Mouse (Mus musculus) ovary, adult 18-20 months (tissue): ENCODE results near the gene Tmem38b.

Experiments
- DNase-seq: peaks from one replicate; pipeline ENCODE4 v3.0.0; 2022; ENCODE audit warnings: low spot score, mixed read lengths

Tmem38b gene

DNA sequence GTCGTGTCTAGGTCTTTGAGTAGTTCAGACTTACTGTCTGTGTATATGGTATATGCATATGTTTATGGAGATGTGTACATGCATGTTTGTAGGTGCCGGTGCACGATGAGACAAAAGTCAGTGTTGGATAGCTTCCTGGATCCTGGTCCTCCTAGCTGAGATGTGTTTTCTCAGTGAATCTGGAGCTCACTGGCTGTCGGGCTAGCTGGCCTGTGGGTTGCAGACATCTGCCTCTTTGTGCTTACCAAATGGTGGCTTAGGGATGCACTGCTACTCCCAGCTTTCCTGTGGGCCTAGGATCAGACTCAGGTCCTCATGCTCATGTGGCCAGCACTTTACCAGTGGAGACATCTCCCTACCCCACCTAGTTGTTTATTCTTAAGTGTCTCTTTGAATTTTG, 4.2 kb downstream of the Tmem38b start:
- no peak for DNase-seq

DNA sequence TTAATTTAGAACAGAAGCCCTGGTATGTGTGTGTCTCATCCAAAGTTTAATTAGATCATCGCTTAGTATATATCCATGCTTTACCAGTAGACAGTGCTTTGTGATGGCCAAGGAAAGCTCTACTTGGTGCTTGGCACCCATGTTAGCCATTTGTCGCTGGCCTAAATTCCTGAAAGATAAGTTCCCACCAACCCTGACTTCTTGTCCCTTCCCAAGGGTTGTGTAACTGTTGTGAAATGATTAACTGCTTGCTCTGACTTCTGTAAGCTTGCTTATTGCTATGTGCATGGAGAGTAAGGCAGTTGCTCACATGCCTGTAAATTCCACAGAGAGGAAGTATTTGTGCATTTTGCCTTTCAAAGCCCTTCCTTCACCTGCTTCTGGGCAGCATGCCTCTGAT, 4.7 kb downstream of the Tmem38b start:
- no peak for DNase-seq

- no peak for DNase-seq
Measured at GRCm38 (mm10) chr4:53832321-53832720, 6.5 kb downstream of the Tmem38b start.

GRCm38 (mm10) chr4:53836978-53837377, 11.1 kb downstream of the Tmem38b start:
- no peak for DNase-seq

GRCm38 (mm10) chr4:53840158-53840870, 14.5 kb downstream of the Tmem38b start:
- DNase-seq, result no peak

GRCm38 (mm10) chr4:53843553-53843952, 17.7 kb downstream of the Tmem38b start:
- no peak for DNase-seq

DNA sequence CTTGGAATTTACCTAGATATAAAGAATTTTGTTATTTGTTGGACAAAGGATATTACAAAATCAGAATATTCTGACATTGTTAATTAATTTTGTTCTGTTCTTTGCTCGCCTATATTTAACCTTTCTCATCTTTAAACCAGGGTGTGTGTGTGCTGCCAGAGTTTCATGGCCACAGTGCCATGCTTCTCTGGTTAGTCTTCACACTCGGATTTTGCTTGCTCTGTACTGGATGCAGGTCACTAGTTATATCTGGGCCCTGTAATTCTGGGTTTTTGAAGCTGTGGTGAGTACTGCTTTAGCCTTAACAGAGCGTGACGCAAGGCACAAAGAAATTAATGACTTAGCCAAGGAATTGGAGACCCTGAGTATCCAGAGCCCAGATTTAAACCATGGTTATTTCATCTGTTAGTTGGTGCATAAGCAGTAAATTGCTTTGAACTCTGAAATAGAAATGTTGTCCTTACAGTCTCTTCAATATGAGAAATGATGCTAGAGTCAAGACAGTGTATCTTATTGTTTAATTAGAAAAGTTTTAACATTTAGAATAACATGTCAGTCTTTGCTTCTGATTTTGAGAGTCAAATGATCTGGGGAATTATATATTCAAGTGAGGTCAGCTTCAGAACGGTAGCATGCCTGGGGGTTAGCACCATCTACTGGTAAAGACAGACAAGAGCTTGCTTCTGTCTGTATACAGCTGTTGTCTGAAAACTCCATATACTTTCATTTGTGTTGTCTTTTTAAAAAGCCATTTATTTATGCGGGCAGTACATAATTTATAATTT, 19.2 kb downstream of the Tmem38b start:
- DNase-seq, result no peak

DNA sequence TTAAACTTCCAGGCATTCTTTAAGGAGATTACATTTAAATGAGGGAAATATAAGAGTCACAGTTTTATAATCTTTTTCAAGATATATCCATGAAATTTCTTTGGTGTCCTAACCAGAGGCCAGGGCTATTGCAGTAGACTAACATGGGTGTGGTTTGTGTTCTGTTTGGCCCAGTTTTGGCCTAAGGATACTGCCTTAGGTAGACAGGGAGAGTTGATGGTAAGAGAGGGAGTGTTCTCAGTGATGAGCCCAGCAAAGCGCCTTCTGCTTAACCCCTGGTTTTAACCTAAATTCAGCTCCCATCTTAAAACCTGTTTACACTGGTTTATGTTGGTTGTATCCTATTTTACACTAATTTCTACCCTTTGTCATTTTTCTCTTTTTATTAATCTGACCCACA, 19.8 kb downstream of the Tmem38b start:
- DNase-seq, result no peak

DNA sequence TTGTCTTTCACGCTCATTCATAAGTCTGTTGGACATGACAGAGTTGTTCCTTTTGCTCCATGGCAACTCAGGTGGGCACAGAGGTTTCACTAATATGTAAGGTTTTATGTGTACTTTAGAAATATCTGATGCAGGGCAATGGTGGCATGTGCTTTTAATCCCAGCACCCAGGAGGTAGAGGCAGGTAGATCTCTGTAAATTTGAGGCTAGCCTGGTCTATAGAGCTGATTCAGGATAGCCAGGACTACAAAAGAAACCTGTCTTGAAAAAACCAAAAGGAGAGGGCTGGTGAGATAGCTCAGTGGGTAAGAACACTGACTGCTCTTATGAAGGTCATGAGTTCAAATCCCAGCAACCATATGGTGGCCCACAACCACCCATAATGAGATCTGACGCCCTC, 20.5 kb downstream of the Tmem38b start:
- DNase-seq, result no peak

DNA sequence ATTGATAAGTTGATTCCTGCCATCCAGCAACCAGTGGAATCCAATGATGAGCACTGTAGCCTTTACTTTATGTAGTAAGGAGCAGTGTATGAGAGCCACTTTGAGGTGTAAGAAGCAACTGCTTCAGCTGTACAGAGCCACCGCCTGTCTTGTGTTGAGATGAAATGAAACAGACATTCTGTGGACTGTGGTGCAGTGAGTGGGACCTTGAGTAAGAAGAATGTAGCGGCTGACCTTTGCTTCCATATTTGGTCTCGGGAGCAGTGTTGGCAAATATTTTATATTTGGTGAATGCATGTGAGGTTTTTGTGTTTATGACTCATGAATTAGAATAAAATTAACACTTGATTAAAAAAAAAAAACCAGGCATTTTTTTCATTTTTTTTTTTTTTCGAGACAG, 21.7 kb downstream of the Tmem38b start:
- no peak for DNase-seq

DNA sequence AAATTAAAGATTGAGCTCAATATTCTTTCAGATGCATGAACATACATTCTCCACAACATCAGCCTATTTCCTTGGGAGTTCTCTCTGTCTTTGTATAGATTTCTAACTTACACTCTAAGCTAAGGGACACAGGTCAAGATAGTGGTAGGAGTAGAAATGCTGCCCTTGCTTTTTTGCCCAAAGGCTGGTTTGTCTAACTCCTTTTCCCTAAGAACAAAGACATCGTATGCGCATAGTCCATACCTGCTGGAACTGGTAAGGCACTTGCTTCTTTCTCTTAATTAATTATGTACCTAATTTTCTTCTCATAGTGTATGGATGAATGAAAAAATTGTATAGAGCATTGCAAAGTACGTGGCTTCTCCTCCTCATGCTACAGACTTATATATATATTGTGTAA, 22.5 kb downstream of the Tmem38b start:
- no peak for DNase-seq

DNA sequence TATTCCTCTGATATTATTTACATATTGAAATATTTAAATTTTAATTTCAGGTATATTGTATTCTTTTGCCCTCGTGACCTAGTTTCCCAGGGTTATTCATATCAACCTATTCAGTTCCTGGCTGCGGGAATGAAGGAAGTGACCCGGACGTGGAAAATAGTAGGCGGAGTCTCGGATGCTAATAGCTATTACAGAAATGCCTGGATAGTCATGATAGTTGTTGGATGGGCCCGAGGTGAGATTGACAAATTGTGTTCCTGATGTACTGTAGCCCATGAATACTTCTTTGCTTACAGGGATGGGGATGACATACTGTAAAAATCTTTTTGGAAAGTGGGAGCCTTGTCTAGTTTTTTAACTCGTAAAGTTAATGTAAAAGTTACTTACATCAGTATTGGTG, 23.0 kb downstream of the Tmem38b start:
- DNase-seq, result no peak

GRCm38 (mm10) chr4:53849804-53850203, 24.0 kb downstream of the Tmem38b start:
- no peak for DNase-seq

- no peak for DNase-seq
Measured at GRCm38 (mm10) chr4:53853333-53853732, 27.5 kb downstream of the Tmem38b start.

DNA sequence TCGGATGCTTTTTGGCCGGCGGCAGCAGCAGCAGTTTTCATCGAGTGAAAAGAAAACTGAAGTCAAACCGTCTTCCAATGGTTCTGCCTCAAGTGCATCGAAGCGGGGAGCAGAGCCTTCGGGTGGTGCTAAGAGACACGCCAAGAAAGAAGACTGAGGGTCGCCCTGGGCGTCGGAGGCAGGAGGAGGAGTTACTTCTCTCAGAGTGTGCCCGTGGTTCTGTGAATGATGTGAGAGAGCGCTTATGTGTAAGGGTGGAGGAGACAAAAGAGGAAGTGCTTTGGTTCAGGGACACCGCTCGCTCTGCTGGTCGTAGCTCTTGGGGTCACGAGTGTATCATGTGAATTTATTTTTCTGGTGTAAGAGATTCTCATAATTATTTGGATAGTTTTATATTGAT, 34.1 kb downstream of the Tmem38b start:
- no peak for DNase-seq

DNA sequence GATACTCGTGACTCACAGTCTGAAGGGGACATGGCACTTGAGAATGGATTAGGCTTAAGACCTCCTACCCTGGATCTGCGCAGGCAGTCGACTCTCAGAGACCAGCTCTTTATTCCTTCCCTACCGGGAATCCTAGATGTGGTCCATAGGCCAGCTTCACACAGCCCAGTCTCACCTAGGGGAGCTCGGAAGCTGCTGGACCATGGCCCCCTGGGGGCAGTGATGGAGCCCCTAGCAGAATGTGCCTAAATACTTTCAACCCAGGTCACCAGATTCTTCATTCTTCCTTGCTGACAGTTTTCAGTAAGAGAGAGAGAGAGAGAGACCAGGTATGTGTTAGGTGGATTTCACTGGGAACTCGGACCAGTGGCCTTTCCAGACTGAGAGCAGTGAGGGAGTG, 36.3 kb downstream of the Tmem38b start:
- no peak for DNase-seq

GRCm38 (mm10) chr4:53864098-53864820, 38.4 kb downstream of the Tmem38b start:
- DNase-seq, result no peak

- no peak for DNase-seq
Measured at GRCm38 (mm10) chr4:53866459-53866858, 40.6 kb downstream of the Tmem38b start.

- DNase-seq, result no peak
Measured at GRCm38 (mm10) chr4:53878542-53879417, 52.9 kb downstream of the Tmem38b start.

- no peak for DNase-seq
Measured at GRCm38 (mm10) chr4:53882921-53883682, 57.3 kb downstream of the Tmem38b start.
